Mouse (Mus musculus): ENCODE measurements around the gene 4930524B15Rik. TPM values are rescaled to one million over a fixed set of nuclear protein-coding genes. Genes with fewer than 3 reads are reported as not detected.
A peak's percentile ranks its signal among the peaks of the same experiment; 100 is the strongest.

4930524B15Rik gene
- polyA plus RNA-seq, 1 experiment from 2014 or later = 0.20 TPM

- peaks cover 71% of the 10 kb centered on the region for H3K4me1 ChIP-seq (ENCODE audit: control insufficient read depth, insufficient read depth, low read length)
- 0 out of 2 replicates have a peak overlapping the region, but pooled peaks have one; percentile 32 for H3K9ac ChIP-seq (ENCODE audit: low read depth, low read length)
- H3K9me3 ChIP-seq (replicated peaks; ENCODE audit: control insufficient read depth, low read length, poor library complexity, severe bottlenecking) = no peaks in the 10 kb centered on the region
- peak; percentile 55 for ATAC-seq
- peak overlapping the region; percentile 75 for H3K27ac ChIP-seq (ENCODE audit: low read length)
- 16% methylated on average over 8 of the region's 8 CpGs for WGBS
- H3K4me2 ChIP-seq (ENCODE audit: low read length) = peak overlapping the region; percentile 0; the same call in 1 of the 2 replicates
- H3K36me3 ChIP-seq (ENCODE audit: control insufficient read depth, insufficient read depth, low read length) = peaks cover 6% of the 10 kb centered on the region
- H3K4me3 ChIP-seq (ENCODE audit: low read depth, low read length) = no peak overlapping the region
- no peaks in the 10 kb centered on the region for H3K27me3 ChIP-seq (ENCODE audit: control insufficient read depth, insufficient read depth, low read depth, low read length)
These were observed 54.9 kb downstream of the 4930524B15Rik start for GRCm38 (mm10) chr11:32020031-32020965.

GRCm38 (mm10) chr11:32026634-32027033 is 61.2 kb downstream of the 4930524B15Rik start:
- Histone ChIP-seq H3K4me2 (ENCODE audit: low read length) (no peak overlapping the region), H3K9me3 (replicated peaks; ENCODE audit: control insufficient read depth, low read length, poor library complexity, severe bottlenecking) (no peaks in the 10 kb centered on the region), H3K4me3 (ENCODE audit: low read depth, low read length) (no peak overlapping the region), H3K27ac (ENCODE audit: low read length) (peak overlapping the region; percentile 92), H3K36me3 (ENCODE audit: control insufficient read depth, insufficient read depth, low read length) (0 out of 2 replicates have a peak, but pooled peaks cover 3% of the 10 kb centered on the region), H3K9ac (ENCODE audit: low read depth, low read length) (no peak overlapping the region; the same call in 1 of the 2 replicates), H3K4me1 (ENCODE audit: control insufficient read depth, insufficient read depth, low read length) (peaks cover 72% of the 10 kb centered on the region), H3K27me3 (ENCODE audit: control insufficient read depth, insufficient read depth, low read depth, low read length) (no peaks in the 10 kb centered on the region)
- ATAC-seq = no peak
- 51% methylated on average over 5 of the region's 5 CpGs for WGBS

GRCm38 (mm10) chr11:32027474-32028342 is 62.3 kb downstream of the 4930524B15Rik start:
- Histone ChIP-seq H3K36me3 (ENCODE audit: control insufficient read depth, insufficient read depth, low read length) (0 out of 2 replicates have a peak, but pooled peaks cover 3% of the 10 kb centered on the region), H3K9ac (ENCODE audit: low read depth, low read length) (peak overlapping the region; percentile 43; the same call in 1 of the 2 replicates), H3K27ac (ENCODE audit: low read length) (peak overlapping the region; percentile 92), H3K4me1 (ENCODE audit: control insufficient read depth, insufficient read depth, low read length) (peaks cover 73% of the 10 kb centered on the region), H3K9me3 (replicated peaks; ENCODE audit: control insufficient read depth, low read length, poor library complexity, severe bottlenecking) (no peaks in the 10 kb centered on the region), H3K4me2 (ENCODE audit: low read length) (peak overlapping the region; percentile 49), H3K27me3 (ENCODE audit: control insufficient read depth, insufficient read depth, low read depth, low read length) (no peaks in the 10 kb centered on the region), H3K4me3 (ENCODE audit: low read depth, low read length) (no peak overlapping the region; the same call in 1 of the 2 replicates)
- ATAC-seq = peak; percentile 94
- WGBS = 22% methylated on average over 7 of the region's 7 CpGs

GRCm38 (mm10) chr11:32028605-32029004 is 63.2 kb downstream of the 4930524B15Rik start:
- ATAC-seq = peak; percentile 1; the same call in 1 of the 2 replicates
- Histone ChIP-seq H3K36me3 (ENCODE audit: control insufficient read depth, insufficient read depth, low read length) (0 out of 2 replicates have a peak, but pooled peaks cover 3% of the 10 kb centered on the region), H3K27me3 (ENCODE audit: control insufficient read depth, insufficient read depth, low read depth, low read length) (no peaks in the 10 kb centered on the region), H3K4me2 (ENCODE audit: low read length) (no peak overlapping the region), H3K27ac (ENCODE audit: low read length) (peak overlapping the region; percentile 82), H3K9me3 (replicated peaks; ENCODE audit: control insufficient read depth, low read length, poor library complexity, severe bottlenecking) (no peaks in the 10 kb centered on the region), H3K4me1 (ENCODE audit: control insufficient read depth, insufficient read depth, low read length) (peaks cover 72% of the 10 kb centered on the region), H3K9ac (ENCODE audit: low read depth, low read length) (no peak overlapping the region), H3K4me3 (ENCODE audit: low read depth, low read length) (no peak overlapping the region)
- 88% methylated on average over 3 of the region's 3 CpGs for WGBS

Other genes with a start within 250 kb of the 4930524B15Rik start
- 20.1 and 21.3 TPM in 2 replicates for gene Cpeb4, start 93.4 kb upstream of the 4930524B15Rik start, polyA plus RNA-seq (2015; fragmentation: Nextera tagmentation; extraction: Ambion mirVana)
- gene Nsg2, start 34.9 kb downstream of the 4930524B15Rik start, polyA plus RNA-seq (2015; fragmentation: Nextera tagmentation; extraction: Ambion mirVana) = 730 and 757 TPM in 2 replicates
- not detected in 2 replicates for gene Il9r, start 234.7 kb downstream of the 4930524B15Rik start, polyA plus RNA-seq (2015; fragmentation: Nextera tagmentation; extraction: Ambion mirVana)
- gene Snrnp25, start 239.8 kb downstream of the 4930524B15Rik start, polyA plus RNA-seq (2015; fragmentation: Nextera tagmentation; extraction: Ambion mirVana) = 37.2 and 41.2 TPM in 2 replicates

Data from midbrain, embryonic 16.5 days (tissue).